In the genomic region with DNA sequence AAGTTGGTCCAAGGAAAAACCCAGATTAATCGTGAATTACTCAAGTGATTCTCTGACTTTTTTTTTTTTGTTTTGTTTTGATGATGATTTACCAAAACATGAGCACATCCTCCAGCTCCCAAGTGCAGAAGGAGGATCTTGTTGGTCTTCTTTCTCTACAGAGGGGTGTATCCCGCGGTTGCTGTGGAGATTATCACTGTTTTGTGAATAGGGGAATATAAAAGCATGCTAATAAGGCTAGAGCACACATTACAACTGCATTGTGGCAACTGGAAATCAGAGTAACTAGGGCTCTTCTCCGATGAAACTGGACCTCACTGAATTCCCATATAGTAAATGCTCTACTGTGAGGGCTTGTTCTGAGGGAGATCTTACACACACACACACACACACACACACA, we compare ENCODE assay signal across 15 mouse cellular contexts. TPM values are rescaled to one million over a fixed set of nuclear protein-coding genes. Genes with fewer than 3 reads are reported as not detected.
DNase-seq lines count a peak whose midpoint lies in the region; ATAC-seq and TF ChIP-seq lines count a peak whose summit lies in the region.
"Had no signal": no experiment of that assay in that cellular context is flagged by ENCODE, and none has a peak within 500 bp of the region (broad histone marks: within the 10 kb centered on the region; RNA-seq: fewer than 3 reads in every experiment).

No protein-coding gene starts in this region.

- no peak for TF ChIP-seq CTCF in lung, adult 2 months (IDR thresholded peaks at IDR 0.05; ENCODE audit: insufficient read depth, low read length)

- H3K36me3 ChIP-seq in lung, embryonic 15.5 days: no peaks in the 10 kb centered on the region
- H3K36me3 ChIP-seq in intestine, embryonic 15.5 days: no peaks in the 10 kb centered on the region
- H3K36me3 ChIP-seq: embryonic facial prominence, embryonic 15.5 days; forebrain, embryonic 15.5 days; hindbrain, embryonic 10.5 days had no signal

- no peaks in the 10 kb centered on the region for H3K9me3 ChIP-seq in lung, embryonic 15.5 days
- H3K9me3 ChIP-seq in intestine, embryonic 15.5 days: no peaks in the 10 kb centered on the region
- H3K9me3 ChIP-seq: embryonic facial prominence, embryonic 15.5 days; forebrain, embryonic 15.5 days; hindbrain, embryonic 10.5 days had no signal

- 48% methylated on average over 4 of the region's 4 CpGs for WGBS in lung, embryonic 15.5 days
- WGBS in lung, adult 2 months: 49% methylated on average over 4 of the region's 4 CpGs
- WGBS in intestine, embryonic 15.5 days: 52% methylated on average over 4 of the region's 4 CpGs

- H3K27me3 ChIP-seq in lung, embryonic 15.5 days: no peaks in the 10 kb centered on the region
- no peaks in the 10 kb centered on the region for H3K27me3 ChIP-seq in intestine, embryonic 15.5 days (replicated peaks)
- H3K27me3 ChIP-seq: embryonic facial prominence, embryonic 15.5 days; forebrain, embryonic 15.5 days had no signal

- no peak overlapping the region for H3K4me3 ChIP-seq in lung, embryonic 15.5 days
- no peak overlapping the region for H3K4me3 ChIP-seq in lung, adult 2 months (replicated peaks; ENCODE audit: extremely low read depth, low read depth, low read length)
- H3K4me3 ChIP-seq in intestine, embryonic 15.5 days (replicated peaks): no peak overlapping the region
- H3K4me3 ChIP-seq: embryonic facial prominence, embryonic 15.5 days; forebrain, embryonic 15.5 days; hindbrain, embryonic 10.5 days had no signal

- no peak for TF ChIP-seq POLR2A in lung, adult 2 months (IDR thresholded peaks at IDR 0.05; ENCODE audit: borderline replicate concordance, extremely low read depth, low read depth, low read length)

- no peak for ATAC-seq in lung, embryonic 15.5 days (ENCODE audit: borderline replicate concordance, extremely low read depth, low FRiP score, low TSS enrichment)
- ATAC-seq in intestine, embryonic 15.5 days: no peak
- no peak for ATAC-seq in CD4-positive, CD25-positive, alpha-beta regulatory T cell, adult 4 months
- ATAC-seq: forebrain, embryonic 15.5 days had no signal

- no peak overlapping the region for H3K4me2 ChIP-seq in lung, embryonic 15.5 days
- no peak overlapping the region for H3K4me2 ChIP-seq in intestine, embryonic 15.5 days (replicated peaks)
- H3K4me2 ChIP-seq: embryonic facial prominence, embryonic 15.5 days; forebrain, embryonic 15.5 days had no signal

- no peak overlapping the region for H3K9ac ChIP-seq in lung, embryonic 15.5 days
- no peak overlapping the region for H3K9ac ChIP-seq in intestine, embryonic 15.5 days
- H3K9ac ChIP-seq: embryonic facial prominence, embryonic 15.5 days; forebrain, embryonic 15.5 days; liver, embryonic 14.5 days had no signal

- peak overlapping the region; percentile 95 for H3K27ac ChIP-seq in lung, embryonic 15.5 days
- H3K27ac ChIP-seq in intestine, embryonic 15.5 days: peak overlapping the region; percentile 25; the same call in 1 of the 2 replicates
- H3K27ac ChIP-seq: embryonic facial prominence, embryonic 15.5 days; forebrain, embryonic 15.5 days; hindbrain, embryonic 10.5 days; liver, embryonic 14.5 days had no signal

- peaks cover 40% of the 10 kb centered on the region for H3K4me1 ChIP-seq in lung, embryonic 15.5 days
- peaks cover 7% of the 10 kb centered on the region for H3K4me1 ChIP-seq in lung, adult 2 months (ENCODE audit: control insufficient read depth, insufficient read depth, low read length)
- 0 out of 2 replicates have a peak, but pooled peaks cover 5% of the 10 kb centered on the region for H3K4me1 ChIP-seq in intestine, embryonic 15.5 days (replicated peaks)

- peak; percentile 30 for DNase-seq in adrenal gland, postnatal 14 days
- no peak for DNase-seq in adrenal gland, adult 2 months
- no peak for DNase-seq in lung, adult 2 months
- DNase-seq in lung, postnatal 36 days: peak; percentile 58
- no peak for DNase-seq in cerebellum, postnatal 10 days
- DNase-seq: adrenal gland, postnatal 25 days; gastrocnemius, postnatal 36 days; midbrain, embryonic 14.5 days had no signal

RNA-seq across cellular contexts. Expression of gene Errfi1, which starts 1.2 kb away (rescaled TPM):
- total RNA-seq in adrenal gland, postnatal 14 days (2021): 56.6 and 115 TPM in 2 replicates
- 10 to 100 TPM; 41.7 to 49.8 TPM for total RNA-seq in adrenal gland, adult 2 months (2021)
- 12.1 and 12.6 TPM in 2 replicates for polyA plus RNA-seq in adrenal gland, adult 2 months (2012; rRNA removed)
- 41.7 and 42.7 TPM in 2 replicates for polyA plus RNA-seq in lung, embryonic 15.5 days (2015; fragmentation: Nextera tagmentation; extraction: Ambion mirVana)
- 53.7 and 85.0 TPM in 2 replicates for polyA plus RNA-seq in lung, adult 2 months (2012; rRNA removed)
- polyA plus RNA-seq in intestine, embryonic 15.5 days (2015; fragmentation: Nextera tagmentation; extraction: Ambion mirVana): 27.8 and 28.1 TPM in 2 replicates
- 1 to 10 TPM; 1.4 to 2.7 TPM for polyA plus RNA-seq in CD4-positive, CD25-positive, alpha-beta regulatory T cell, adult 4 months (2017; shearing (Covaris generic))

Comparison
In these comparisons a context has a peak if more than half of its experiments do, and no peak if none do; other contexts are left out.
1. DNase-seq: peak in adrenal gland, postnatal 14 days (single experiment) and lung, postnatal 36 days (single experiment); none in adrenal gland, adult 2 months (single experiment), lung, adult 2 months (single experiment) and cerebellum, postnatal 10 days (0 of 2).